Mouse (Mus musculus) lung, postnatal 0 days (tissue): ENCODE data around the gene Trappc10. TPM values are rescaled to one million over a fixed set of nuclear protein-coding genes. Genes with fewer than 3 reads are reported as not detected.
A peak's percentile ranks its signal among the peaks of the same experiment; 100 is the strongest.

Source experiments
- ATAC-seq: fragments of 200-750 bp; cut with Nextera tagmentation; 2 replicates; pipeline ENCODE4 v1.8.0; 2017; ENCODE audit warnings: moderate library complexity
- DNase-seq: peaks from one replicate; pipeline ENCODE4 v3.0.0-alpha.2; 2016; ENCODE audit warnings: low spot score
- H3K27ac ChIP-seq: fragments of 300-500 bp; sonication (generic); 2 replicates; pipeline ENCODE4 v1.5.1; 2014; ENCODE audit warnings: antibody characterized with exemption, mild to moderate bottlenecking, low read length, mixed read lengths
- H3K27me3 ChIP-seq: fragments of 300-500 bp; sonication (generic); replicated peaks from 2 replicates; pipeline ENCODE4 v1.6.1; 2014; ENCODE audit warnings: low read length, mixed read lengths; ENCODE audit not compliant: insufficient read depth
- H3K36me3 ChIP-seq: fragments of 300-500 bp; sonication (generic); 2 replicates; pipeline ENCODE4 v1.6.1; 2014; ENCODE audit warnings: low read length, mixed read lengths; ENCODE audit not compliant: insufficient read depth
- H3K4me1 ChIP-seq: fragments of 300-500 bp; sonication (generic); 2 replicates; pipeline ENCODE4 v1.6.1; 2014; ENCODE audit warnings: antibody characterized with exemption, low read depth, low read length, mixed read lengths; ENCODE audit not compliant: insufficient read depth
- H3K4me2 ChIP-seq: fragments of 300-500 bp; sonication (generic); replicated peaks from 2 replicates; pipeline ENCODE4 v1.6.1; 2014; ENCODE audit warnings: low read depth, mild to moderate bottlenecking, low read length, moderate library complexity, mixed read lengths
- H3K4me3 ChIP-seq: fragments of 300-500 bp; sonication (generic); 2 replicates; pipeline ENCODE4 v1.5.1; 2014; ENCODE audit warnings: low read depth, low read length
- H3K9ac ChIP-seq: fragments of 300-500 bp; sonication (generic); replicated peaks from 2 replicates; pipeline ENCODE4 v1.6.1; 2014; ENCODE audit warnings: low read depth, mild to moderate bottlenecking
- H3K9me3 ChIP-seq: fragments of 300-500 bp; sonication (generic); 2 replicates; pipeline ENCODE4 v1.6.1; 2016; ENCODE audit warnings: low read length, mixed read lengths
- CTCF ChIP-seq: IDR thresholded peaks from 2 replicates; pipeline ENCODE4 v1.5.1; 2016; ENCODE audit warnings: antibody characterized with exemption, mild to moderate bottlenecking
- EP300 ChIP-seq: IDR thresholded peaks from 2 replicates; pipeline ENCODE4 v1.6.1; 2016; ENCODE audit warnings: antibody characterized with exemption, mild to moderate bottlenecking, control low read depth
- WGBS: fragments of 180-500 bp; shearing (Covaris S2); extraction: QIAGEN DNeasy Blood & Tissue Kit; methylation state at CpG from one replicate; pipeline ENCODE4 v1.1.7; 2014; 5-methylcytosine and 5-hydroxymethylcytosine counted together
- polyA plus RNA-seq: library from polyadenylated mRNA; unstranded; fragments of >200 nt; fragmentation: Nextera tagmentation; extraction: Ambion mirVana; gene quantifications from 2 replicates; pipeline ENCODE4 v1.2.1, GENCODE M21; 2015

The Trappc10 gene
- polyA plus RNA-seq, 1 experiment from 2014 or later = 19.2 TPM

GRCm38 (mm10) chr10:78159906-78160305 is 84.5 kb downstream of the Trappc10 start:
- peak; percentile 77 for ATAC-seq
- Histone ChIP-seq H3K36me3 (0 out of 2 replicates have a peak, but pooled peaks cover 6% of the 10 kb centered on the region), H3K27ac (peak overlapping the region; percentile 59; the same call in 1 of the 2 replicates), H3K4me1 (peaks cover 7% of the 10 kb centered on the region), H3K9ac (no peak overlapping the region), H3K4me2 (peak overlapping the region; percentile 46), H3K4me3 (no peak overlapping the region), H3K9me3 (no peaks in the 10 kb centered on the region), H3K27me3 (no peaks in the 10 kb centered on the region)
- 8% methylated on average over 7 of the region's 7 CpGs for WGBS
- TF ChIP-seq EP300 = no peak
- TF ChIP-seq CTCF = peak; percentile 97
- peak; percentile 92 for DNase-seq

GRCm38 (mm10) chr10:78159252-78159878 is 85.1 kb downstream of the Trappc10 start:
- H3K9ac ChIP-seq = no peak overlapping the region
- H3K4me3 ChIP-seq = 0 out of 2 replicates have a peak overlapping the region, but pooled peaks have one; percentile 3
- ATAC-seq (peak; percentile 56), DNase-seq (peak; percentile 69)
- no peak for TF ChIP-seq EP300
- H3K36me3 ChIP-seq = 0 out of 2 replicates have a peak, but pooled peaks cover under 1% of the 10 kb centered on the region
- H3K4me1 ChIP-seq = peaks cover 7% of the 10 kb centered on the region
- H3K27ac ChIP-seq = peak overlapping the region; percentile 59; the same call in 1 of the 2 replicates
- H3K27me3 ChIP-seq = no peaks in the 10 kb centered on the region
- H3K9me3 ChIP-seq = no peaks in the 10 kb centered on the region
- H3K4me2 ChIP-seq = peak overlapping the region; percentile 46
- 12% methylated on average over 17 of the region's 17 CpGs for WGBS

- Histone ChIP-seq H3K4me2 (no peak overlapping the region), H3K4me3 (no peak overlapping the region), H3K4me1 (peaks cover 7% of the 10 kb centered on the region), H3K27me3 (no peaks in the 10 kb centered on the region), H3K27ac (no peak overlapping the region), H3K36me3 (no peaks in the 10 kb centered on the region), H3K9ac (no peak overlapping the region), H3K9me3 (no peaks in the 10 kb centered on the region)
- WGBS = 58% methylated on average over 15 of the region's 15 CpGs
- ATAC-seq = no peak
- DNase-seq = peak; percentile 24
- TF ChIP-seq EP300 = no peak
- no peak for TF ChIP-seq CTCF
Observed at GRCm38 (mm10) chr10:78158041-78158440, 86.4 kb downstream of the Trappc10 start.

GRCm38 (mm10) chr10:78156926-78157325 is 87.5 kb downstream of the Trappc10 start:
- H3K36me3 ChIP-seq = no peaks in the 10 kb centered on the region
- peaks cover 7% of the 10 kb centered on the region for H3K4me1 ChIP-seq
- no peak overlapping the region for H3K4me3 ChIP-seq
- H3K27ac ChIP-seq = no peak overlapping the region
- no peaks in the 10 kb centered on the region for H3K27me3 ChIP-seq
- H3K4me2 ChIP-seq = no peak overlapping the region
- peak; percentile 66 for DNase-seq
- H3K9ac ChIP-seq = no peak overlapping the region
- no peaks in the 10 kb centered on the region for H3K9me3 ChIP-seq
- WGBS = 46% methylated on average over 6 of the region's 6 CpGs
- peak; percentile 21; the same call in 1 of the 2 replicates for ATAC-seq
- TF ChIP-seq CTCF = no peak
- TF ChIP-seq EP300 = 0 out of 2 replicates have a peak, but pooled peaks have one; percentile 29

GRCm38 (mm10) chr10:78148834-78149766 is 95.3 kb downstream of the Trappc10 start:
- DNase-seq (no peak), ATAC-seq (no peak)
- no peaks in the 10 kb centered on the region for H3K9me3 ChIP-seq
- no peaks in the 10 kb centered on the region for H3K4me1 ChIP-seq
- no peak for TF ChIP-seq EP300
- WGBS = 54% methylated on average over 10 of the region's 10 CpGs
- no peak overlapping the region for H3K4me3 ChIP-seq
- H3K27me3 ChIP-seq = no peaks in the 10 kb centered on the region
- no peak overlapping the region for H3K27ac ChIP-seq
- H3K36me3 ChIP-seq = no peaks in the 10 kb centered on the region
- no peak overlapping the region for H3K4me2 ChIP-seq
- no peak overlapping the region for H3K9ac ChIP-seq

- ATAC-seq (no peak), DNase-seq (no peak)
- TF ChIP-seq EP300 (no peak), CTCF (no peak)
- WGBS = 63% methylated on average over 4 of the region's 4 CpGs
- Histone ChIP-seq H3K27me3 (no peaks in the 10 kb centered on the region), H3K9ac (no peak overlapping the region), H3K9me3 (no peaks in the 10 kb centered on the region), H3K4me2 (no peak overlapping the region), H3K4me1 (no peaks in the 10 kb centered on the region), H3K27ac (no peak overlapping the region), H3K4me3 (no peak overlapping the region), H3K36me3 (no peaks in the 10 kb centered on the region)
Observed at GRCm38 (mm10) chr10:78147908-78148441, 96.5 kb downstream of the Trappc10 start.
